Mouse (Mus musculus) ES-E14 (cell line): ENCODE data around the gene Atf3.

Experiments used
- CHD2 ChIP-seq: IDR thresholded peaks from 2 replicates; pipeline ENCODE4 v1.6.1; 2014; ENCODE audit warnings: mild to moderate bottlenecking, low read depth, low read length, inconsistent platforms
- HCFC1 ChIP-seq: IDR thresholded peaks from 2 replicates; pipeline ENCODE4 v1.6.1; 2012; ENCODE audit warnings: low read length, inconsistent platforms, borderline replicate concordance; ENCODE audit not compliant: insufficient read depth
- ZC3H11A ChIP-seq: IDR thresholded peaks from 2 replicates; pipeline ENCODE4 v1.6.1; 2012; ENCODE audit warnings: low read depth, mild to moderate bottlenecking, inconsistent platforms, low read length, borderline replicate concordance
- ZNF384 ChIP-seq: IDR thresholded peaks from 2 replicates; pipeline ENCODE4 v1.6.1; 2012; ENCODE audit warnings: low read depth, low read length, inconsistent platforms

DNA sequence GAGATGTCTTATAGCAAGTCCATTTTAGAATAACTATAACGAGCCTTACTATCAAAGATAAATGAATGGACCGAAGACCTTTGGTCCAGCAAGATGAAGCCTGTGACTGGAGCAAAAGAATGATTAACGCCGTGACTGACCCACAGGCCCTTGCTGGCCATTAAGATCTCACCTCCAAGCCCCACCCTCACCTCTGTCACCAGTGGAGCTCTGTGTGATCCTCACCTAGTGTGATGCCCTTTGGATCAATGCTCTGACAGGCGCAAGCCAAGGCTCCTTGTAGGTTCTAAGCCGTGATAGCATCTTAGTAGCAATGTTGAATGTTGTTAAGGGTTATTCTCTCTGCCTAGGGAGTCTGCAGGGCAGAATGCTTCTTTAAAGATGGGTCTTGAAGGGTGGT, 21.8 kb downstream of the Atf3 start:
- TF ChIP-seq HCFC1: no peak
- TF ChIP-seq ZC3H11A: no peak
- TF ChIP-seq ZNF384: no peak
- TF ChIP-seq CHD2: no peak
